Mouse (Mus musculus): ENCODE measurements around the gene Rabgap1l. TPM values are rescaled to one million over a fixed set of nuclear protein-coding genes. Genes with fewer than 3 reads are reported as not detected.

The Rabgap1l gene
- polyA plus RNA-seq, 1 experiment from 2014 or later = 31.4 TPM

DNA sequence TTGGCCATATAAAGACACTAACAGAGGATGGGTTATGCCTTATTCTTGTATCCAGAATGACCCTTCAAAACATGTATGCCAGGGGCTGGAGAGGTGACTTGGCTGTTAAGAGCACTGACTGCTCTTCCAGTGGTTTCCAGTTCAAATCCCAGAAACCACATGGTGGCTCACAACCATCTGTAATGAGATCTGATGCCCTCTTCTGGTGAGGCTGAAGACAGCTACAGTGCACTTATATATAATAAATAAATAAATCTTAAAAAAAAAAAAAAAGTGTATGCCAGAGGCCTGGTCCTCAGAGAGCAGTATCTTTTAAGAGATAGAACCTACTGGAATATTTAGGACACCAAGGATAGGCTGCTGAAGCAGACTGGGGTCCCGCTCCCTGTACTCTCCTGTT is 414.6 kb downstream of the Rabgap1l start:
- Histone ChIP-seq H3K4me2 (replicated peaks; ENCODE audit: low read depth, low read length) (no peak overlapping the region), H3K36me3 (ENCODE audit: insufficient read depth, low read length) (no peaks in the 10 kb centered on the region), H3K9ac (replicated peaks; ENCODE audit: low read depth) (no peak overlapping the region), H3K27me3 (replicated peaks; ENCODE audit: insufficient read depth, low read length) (no peaks in the 10 kb centered on the region), H3K4me3 (ENCODE audit: low read depth, low read length) (no peak overlapping the region), H3K9me3 (ENCODE audit: low read length) (no peaks in the 10 kb centered on the region), H3K4me1 (ENCODE audit: insufficient read depth, low read depth, low read length) (no peaks in the 10 kb centered on the region), H3K27ac (ENCODE audit: low read length) (no peak overlapping the region)
- DNase-seq (ENCODE audit: low spot score) = no peak
- TF ChIP-seq EP300 (IDR thresholded peaks at IDR 0.05) (no peak), CTCF (IDR thresholded peaks at IDR 0.05) (peak; percentile 37; the same call in 1 of the 2 replicates)
- 100% methylated on average over 1 of the region's 1 CpGs for WGBS
- no peak for ATAC-seq

DNA sequence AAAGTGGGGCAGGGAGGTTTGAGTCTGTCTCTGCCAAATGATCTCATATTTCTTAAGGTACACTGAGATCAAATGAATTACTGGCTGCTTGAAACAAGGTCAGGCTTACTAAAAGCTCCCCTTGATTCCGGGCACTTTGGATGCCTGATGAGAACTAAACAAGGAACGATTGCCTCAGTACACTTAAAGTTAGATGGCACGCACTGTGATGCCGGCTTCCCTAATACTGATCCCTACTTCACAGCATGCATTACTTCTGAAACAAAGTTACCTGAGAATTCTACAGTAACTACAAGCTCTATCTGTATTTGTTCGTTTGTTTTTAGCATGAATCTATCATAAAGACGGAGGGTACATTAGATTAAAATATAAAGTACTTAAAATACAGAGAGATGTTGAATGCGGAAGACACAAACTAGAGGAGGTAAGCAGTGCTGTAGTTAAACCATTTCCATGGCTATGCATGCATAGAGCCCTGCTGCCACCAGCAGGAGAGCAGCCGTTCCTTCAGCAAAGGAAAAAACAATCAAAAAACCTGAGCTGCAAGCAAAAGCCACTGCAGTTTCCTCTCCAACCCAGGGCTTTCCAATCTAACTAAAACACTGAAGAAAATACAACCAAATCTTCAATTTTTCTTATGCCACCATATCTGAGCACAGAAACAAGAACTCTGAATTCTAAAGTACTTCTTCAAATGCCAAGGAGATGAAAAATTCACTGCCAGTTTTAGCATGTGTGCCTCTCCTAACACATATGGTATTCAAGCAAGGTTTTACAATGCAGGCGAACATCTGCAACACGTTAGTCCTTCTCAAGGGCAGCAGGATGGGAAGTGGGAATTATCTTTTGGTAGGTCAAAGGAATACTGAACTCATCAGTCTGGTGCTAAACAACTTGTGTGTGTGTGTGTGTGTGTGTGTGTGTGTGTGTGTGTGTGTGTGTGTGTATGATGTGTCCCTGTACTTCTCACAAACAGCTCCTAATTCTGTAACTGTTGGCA is 415.4 kb downstream of the Rabgap1l start:
- H3K36me3 ChIP-seq (ENCODE audit: insufficient read depth, low read length) = no peaks in the 10 kb centered on the region
- H3K4me2 ChIP-seq (replicated peaks; ENCODE audit: low read depth, low read length) = peak overlapping the region; percentile 33
- 39% methylated on average over 10 of the region's 10 CpGs for WGBS
- no peaks in the 10 kb centered on the region for H3K27me3 ChIP-seq (replicated peaks; ENCODE audit: insufficient read depth, low read length)
- no peaks in the 10 kb centered on the region for H3K4me1 ChIP-seq (ENCODE audit: insufficient read depth, low read depth, low read length)
- H3K9ac ChIP-seq (replicated peaks; ENCODE audit: low read depth) = no peak overlapping the region
- H3K9me3 ChIP-seq (ENCODE audit: low read length) = no peaks in the 10 kb centered on the region
- DNase-seq (ENCODE audit: low spot score) (peak; percentile 84), ATAC-seq (peak; percentile 87)
- no peak overlapping the region for H3K27ac ChIP-seq (ENCODE audit: low read length)
- H3K4me3 ChIP-seq (ENCODE audit: low read depth, low read length) = no peak overlapping the region
- TF ChIP-seq CTCF (IDR thresholded peaks at IDR 0.05) (peak; percentile 89), EP300 (IDR thresholded peaks at IDR 0.05) (no peak)

GRCm38 (mm10) chr1:160374490-160374889 is 418.5 kb downstream of the Rabgap1l start:
- no peaks in the 10 kb centered on the region for H3K4me1 ChIP-seq (ENCODE audit: insufficient read depth, low read depth, low read length)
- no peak overlapping the region for H3K9ac ChIP-seq (replicated peaks; ENCODE audit: low read depth)
- DNase-seq (ENCODE audit: low spot score) (no peak), ATAC-seq (no peak)
- H3K36me3 ChIP-seq (ENCODE audit: insufficient read depth, low read length) = no peaks in the 10 kb centered on the region
- no peak overlapping the region for H3K27ac ChIP-seq (ENCODE audit: low read length)
- no peak overlapping the region for H3K4me2 ChIP-seq (replicated peaks; ENCODE audit: low read depth, low read length)
- no peak for TF ChIP-seq EP300 (IDR thresholded peaks at IDR 0.05)
- no peak for TF ChIP-seq CTCF (IDR thresholded peaks at IDR 0.05)
- H3K4me3 ChIP-seq (ENCODE audit: low read depth, low read length) = no peak overlapping the region
- H3K9me3 ChIP-seq (ENCODE audit: low read length) = no peaks in the 10 kb centered on the region
- no peaks in the 10 kb centered on the region for H3K27me3 ChIP-seq (replicated peaks; ENCODE audit: insufficient read depth, low read length)

DNA sequence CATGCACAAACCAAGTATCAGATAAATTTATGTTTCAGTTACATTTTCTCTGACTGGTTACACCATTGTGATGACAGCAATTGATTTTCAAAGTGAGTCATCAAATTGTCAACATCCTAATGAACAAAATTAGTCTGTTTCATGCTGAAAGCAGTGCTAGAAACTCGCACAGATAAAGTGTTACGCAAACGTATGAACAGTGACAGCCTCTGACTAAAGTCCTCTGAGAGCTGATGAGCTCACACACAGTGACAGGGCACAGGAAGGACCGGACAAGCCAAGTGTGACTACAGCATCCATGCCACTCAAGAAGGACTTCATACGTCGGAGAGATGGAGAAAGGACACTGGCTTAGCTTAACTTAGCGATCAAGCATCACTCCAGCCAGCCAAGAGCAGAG is 419.7 kb downstream of the Rabgap1l start:
- ATAC-seq (no peak), DNase-seq (ENCODE audit: low spot score) (no peak)
- TF ChIP-seq EP300 (IDR thresholded peaks at IDR 0.05) (no peak), CTCF (IDR thresholded peaks at IDR 0.05) (no peak)
- Histone ChIP-seq H3K27ac (ENCODE audit: low read length) (no peak overlapping the region), H3K4me1 (ENCODE audit: insufficient read depth, low read depth, low read length) (no peaks in the 10 kb centered on the region), H3K27me3 (replicated peaks; ENCODE audit: insufficient read depth, low read length) (no peaks in the 10 kb centered on the region), H3K4me3 (ENCODE audit: low read depth, low read length) (no peak overlapping the region), H3K4me2 (replicated peaks; ENCODE audit: low read depth, low read length) (no peak overlapping the region), H3K9ac (replicated peaks; ENCODE audit: low read depth) (no peak overlapping the region), H3K36me3 (ENCODE audit: insufficient read depth, low read length) (no peaks in the 10 kb centered on the region), H3K9me3 (ENCODE audit: low read length) (no peaks in the 10 kb centered on the region)
- 83% methylated on average over 7 of the region's 7 CpGs for WGBS

DNA sequence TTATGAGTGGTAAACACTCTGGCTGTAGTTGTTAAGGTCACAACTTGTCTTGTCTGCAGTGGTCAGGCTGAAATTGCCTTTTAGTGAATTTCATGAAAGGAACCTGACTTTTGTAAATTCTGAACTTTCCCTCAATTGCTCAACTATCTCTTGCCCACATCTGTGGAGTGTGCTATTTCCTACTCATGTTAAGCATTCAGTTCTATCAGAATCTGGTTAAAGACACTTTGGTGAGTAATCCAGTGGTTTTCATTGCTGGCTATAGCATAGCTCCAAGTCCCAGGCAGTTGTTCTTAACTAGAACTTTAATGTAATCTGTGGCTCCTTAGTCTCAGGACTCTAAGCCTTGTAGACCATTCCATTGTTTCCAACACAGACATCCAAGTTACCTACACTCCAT is 421.3 kb downstream of the Rabgap1l start:
- Histone ChIP-seq H3K4me1 (ENCODE audit: insufficient read depth, low read depth, low read length) (no peaks in the 10 kb centered on the region), H3K27ac (ENCODE audit: low read length) (no peak overlapping the region), H3K36me3 (ENCODE audit: insufficient read depth, low read length) (no peaks in the 10 kb centered on the region), H3K9me3 (ENCODE audit: low read length) (no peaks in the 10 kb centered on the region), H3K27me3 (replicated peaks; ENCODE audit: insufficient read depth, low read length) (no peaks in the 10 kb centered on the region), H3K9ac (replicated peaks; ENCODE audit: low read depth) (no peak overlapping the region), H3K4me3 (ENCODE audit: low read depth, low read length) (no peak overlapping the region), H3K4me2 (replicated peaks; ENCODE audit: low read depth, low read length) (no peak overlapping the region)
- no peak for TF ChIP-seq CTCF (IDR thresholded peaks at IDR 0.05)
- TF ChIP-seq EP300 (IDR thresholded peaks at IDR 0.05) = no peak
- DNase-seq (ENCODE audit: low spot score) (no peak), ATAC-seq (no peak)

GRCm38 (mm10) chr1:160370552-160370951 is 422.5 kb downstream of the Rabgap1l start:
- Histone ChIP-seq H3K27ac (ENCODE audit: low read length) (no peak overlapping the region), H3K9ac (replicated peaks; ENCODE audit: low read depth) (no peak overlapping the region), H3K4me3 (ENCODE audit: low read depth, low read length) (no peak overlapping the region), H3K27me3 (replicated peaks; ENCODE audit: insufficient read depth, low read length) (no peaks in the 10 kb centered on the region), H3K4me1 (ENCODE audit: insufficient read depth, low read depth, low read length) (no peaks in the 10 kb centered on the region), H3K9me3 (ENCODE audit: low read length) (no peaks in the 10 kb centered on the region), H3K4me2 (replicated peaks; ENCODE audit: low read depth, low read length) (no peak overlapping the region), H3K36me3 (ENCODE audit: insufficient read depth, low read length) (no peaks in the 10 kb centered on the region)
- no peak for TF ChIP-seq EP300 (IDR thresholded peaks at IDR 0.05)
- TF ChIP-seq CTCF (IDR thresholded peaks at IDR 0.05) = no peak
- DNase-seq (ENCODE audit: low spot score) (peak; percentile 51), ATAC-seq (peak; percentile 72)
- WGBS = 19% methylated on average over 1 of the region's 1 CpGs
